Mouse (Mus musculus): ENCODE data around the gene Mycbp2.

- TF ChIP-seq POLR2A (IDR thresholded peaks at IDR 0.05; ENCODE audit: borderline replicate concordance, extremely low read depth, low read depth, low read length) (no peak), CTCF (IDR thresholded peaks at IDR 0.05; ENCODE audit: insufficient read depth, low read length) (no peak)
Measured at GRCm38 (mm10) chr14:103180096-103180495, 166.5 kb downstream of the Mycbp2 start.
